Mouse (Mus musculus) E14TG2a.4 (cell line): Measurements from ENCODE around the gene Clec5a.

Experiments used
- CTCF ChIP-seq: conservative IDR thresholded peaks from 2 replicates; pipeline ENCODE4 v1.5.1; 2014; ENCODE audit warnings: low read length
- NANOG ChIP-seq: IDR thresholded peaks from 2 replicates; pipeline ENCODE4 v1.6.1; 2014; ENCODE audit warnings: borderline replicate concordance, low read length, mixed read lengths
- POU5F1 ChIP-seq: IDR thresholded peaks from 2 replicates; pipeline ENCODE4 v1.6.1; 2014; ENCODE audit warnings: low read length, borderline replicate concordance

GRCm38 (mm10) chr6:40610244-40610643 lies 24.6 kb upstream of the Clec5a start:
- no peak for TF ChIP-seq CTCF
- no peak for TF ChIP-seq POU5F1
- TF ChIP-seq NANOG, result no peak
